Mouse (Mus musculus) gastrocnemius, postnatal 4 days (tissue): ENCODE measurements around the gene Mrpl46. TPM values are rescaled to one million over a fixed set of nuclear protein-coding genes. Genes with fewer than 3 reads are reported as not detected.

ENCODE experiments used
- DNase-seq, 2 experiments: peaks; one replicate each; pipeline ENCODE4 v3.0.0; 2021 to 2022; ENCODE audit warnings: low spot score in 2 of 2, mixed read lengths in 2 of 2
- total RNA-seq, 2 experiments: library from RNA; stranded (reverse); gene quantifications; 2 replicates each; pipeline ENCODE4 v1.2.3; 2021

Gene Mrpl46
- total RNA-seq, 2 experiments from 2014 or later = 35.7 to 35.9 TPM

DNA sequence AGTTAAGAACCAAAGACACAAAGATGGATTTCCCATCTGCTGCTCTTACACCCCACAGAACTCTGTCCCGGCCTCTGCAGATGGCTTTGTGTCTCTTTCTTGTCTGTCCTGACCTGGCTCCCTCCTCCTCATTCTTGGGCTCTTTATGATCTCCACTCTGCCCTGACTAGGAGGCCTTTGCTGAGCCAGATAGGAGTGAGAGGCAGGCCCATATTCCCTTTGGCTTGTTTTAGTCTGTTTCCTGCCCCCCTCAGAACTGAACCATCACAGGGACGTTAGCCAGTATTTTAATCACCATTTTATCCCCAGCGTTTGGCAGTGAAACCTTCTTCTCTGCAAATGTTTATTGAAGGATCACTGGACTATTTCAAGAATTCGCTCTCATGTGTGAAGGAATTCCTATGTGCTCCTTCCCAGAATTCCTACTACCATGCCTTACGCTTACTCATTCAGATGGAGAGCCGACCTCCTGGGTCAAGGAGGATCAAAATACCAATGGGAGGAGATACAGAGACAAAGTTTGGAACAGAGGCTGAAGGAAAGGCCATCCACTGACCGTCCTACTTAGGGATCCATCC is 14.2 kb downstream of the Mrpl46 start:
- no peak for DNase-seq

DNA sequence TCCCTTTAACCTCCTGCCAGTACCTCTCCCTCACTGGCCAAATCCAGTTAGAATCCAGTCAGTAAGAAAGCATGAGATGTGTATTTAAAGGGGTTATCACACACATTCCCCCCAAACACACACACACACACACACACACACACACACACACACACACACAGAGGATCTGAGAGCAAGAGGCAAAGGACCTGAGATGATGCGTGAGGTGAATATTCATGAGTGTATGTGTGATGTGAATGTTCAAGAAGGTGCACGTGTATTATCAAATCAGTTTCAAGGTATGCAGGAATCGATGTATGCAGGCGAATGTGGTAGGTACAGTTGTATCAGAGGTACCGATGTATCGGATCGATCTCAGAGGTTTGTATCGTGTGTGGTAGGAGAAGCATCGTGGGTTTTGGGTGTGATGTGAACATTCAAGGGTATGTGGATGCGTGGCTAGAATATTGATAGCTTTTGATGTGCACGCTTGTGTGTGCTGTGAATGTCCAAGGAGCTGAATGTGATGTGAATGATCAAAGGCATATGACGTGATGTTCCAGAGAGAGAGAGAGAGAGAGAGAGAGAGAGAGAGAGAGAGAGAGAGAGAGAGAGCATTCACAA is 15.3 kb downstream of the Mrpl46 start:
- DNase-seq = no peak

DNA sequence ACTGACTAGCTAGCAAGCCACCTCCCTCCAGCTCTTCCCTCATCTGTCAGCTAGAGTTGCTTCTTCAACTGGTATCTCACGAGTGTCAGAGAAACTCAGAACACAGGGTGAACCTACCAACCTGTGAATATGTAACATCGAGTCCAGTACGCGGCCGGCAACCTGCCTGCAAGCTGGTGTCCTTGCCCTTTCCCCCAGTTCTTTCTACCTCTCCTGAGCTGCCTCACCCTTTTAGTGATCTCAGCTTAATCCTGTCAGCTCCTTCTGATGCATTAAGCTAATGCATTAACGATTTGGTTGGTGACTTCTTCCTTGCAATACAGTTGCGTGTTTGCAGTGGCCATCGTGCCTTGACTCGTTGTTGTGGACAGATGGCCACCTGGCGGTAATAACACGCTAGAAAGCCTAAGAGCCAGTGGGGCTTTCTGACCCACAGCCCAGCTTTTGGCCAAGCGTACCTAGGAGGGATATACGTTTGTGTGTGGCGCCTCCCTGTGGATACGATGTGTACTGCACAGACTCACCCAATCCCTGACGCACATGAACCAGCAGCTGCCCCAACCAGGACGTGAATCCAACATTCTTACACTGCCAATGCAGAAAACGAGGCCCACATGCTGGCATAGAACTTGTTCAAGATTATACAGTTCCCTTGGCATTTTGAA is 17.2 kb downstream of the Mrpl46 start:
- DNase-seq = peak; percentile 36 to 66

DNA sequence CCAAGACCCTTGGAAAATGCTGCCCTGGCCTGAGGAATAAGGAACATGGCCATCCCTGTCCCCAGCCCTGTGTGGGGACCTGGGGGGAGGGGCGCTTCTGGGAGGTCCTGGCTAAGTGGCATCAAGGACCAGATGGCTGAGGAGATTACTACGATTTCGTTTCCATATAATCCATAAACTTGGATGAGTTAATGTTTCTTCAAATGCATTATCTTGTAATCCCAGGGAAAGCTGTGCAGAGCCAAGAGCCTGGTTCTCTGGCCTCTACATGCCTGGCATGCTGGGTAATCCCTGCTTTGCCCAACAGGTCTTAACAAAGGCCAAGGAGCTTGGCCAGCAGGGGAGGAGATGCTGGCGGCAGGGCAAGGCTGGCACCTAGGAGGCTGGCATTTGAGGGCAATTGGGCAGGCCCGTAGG is 18.1 kb downstream of the Mrpl46 start:
- no peak for DNase-seq

DNA sequence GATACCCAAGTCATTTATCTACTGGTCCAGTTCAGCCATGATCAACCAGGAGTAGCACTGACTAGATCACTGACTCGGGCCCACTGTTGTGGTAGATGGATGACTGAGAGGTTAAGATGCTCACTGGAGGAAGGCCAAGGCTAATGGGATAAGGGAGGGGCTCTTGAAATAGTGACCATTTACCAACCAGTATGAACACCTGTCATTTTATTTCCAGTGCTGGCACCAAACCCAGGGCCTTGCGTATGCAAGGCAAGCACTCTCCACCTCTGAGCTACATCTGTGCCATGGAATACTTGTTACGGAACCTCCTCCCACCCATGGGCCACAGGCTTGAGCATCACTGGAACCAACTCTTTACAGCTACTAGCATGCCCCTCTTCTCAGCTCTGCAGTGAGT is 19.5 kb downstream of the Mrpl46 start:
- no peak for DNase-seq

DNA sequence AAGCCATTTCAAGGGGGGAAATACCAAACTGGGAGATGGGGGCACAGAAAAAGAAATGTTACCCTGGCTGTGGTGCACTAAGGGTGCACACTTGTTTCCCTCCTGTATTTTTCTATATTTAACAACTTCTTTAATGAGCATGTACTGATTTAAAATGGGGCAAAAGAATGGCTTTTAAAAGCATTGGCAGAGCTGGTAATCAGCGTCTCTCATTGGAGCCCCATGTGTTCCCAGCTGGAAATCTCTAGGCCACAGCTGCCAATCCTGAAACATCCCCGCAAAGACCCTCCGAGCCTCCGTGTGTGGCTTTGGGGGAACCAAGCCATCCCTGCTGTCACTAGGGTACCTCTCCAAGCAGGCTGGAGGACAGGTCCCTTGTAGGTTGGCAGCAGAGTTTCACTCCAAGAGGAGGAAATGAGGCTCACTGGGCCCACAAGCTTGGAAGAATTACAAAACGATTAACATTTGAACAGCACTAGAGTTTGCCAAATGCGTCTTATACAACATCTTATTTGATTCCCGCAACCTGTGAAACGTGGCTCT is 28.8 kb downstream of the Mrpl46 start:
- no peak for DNase-seq

DNA sequence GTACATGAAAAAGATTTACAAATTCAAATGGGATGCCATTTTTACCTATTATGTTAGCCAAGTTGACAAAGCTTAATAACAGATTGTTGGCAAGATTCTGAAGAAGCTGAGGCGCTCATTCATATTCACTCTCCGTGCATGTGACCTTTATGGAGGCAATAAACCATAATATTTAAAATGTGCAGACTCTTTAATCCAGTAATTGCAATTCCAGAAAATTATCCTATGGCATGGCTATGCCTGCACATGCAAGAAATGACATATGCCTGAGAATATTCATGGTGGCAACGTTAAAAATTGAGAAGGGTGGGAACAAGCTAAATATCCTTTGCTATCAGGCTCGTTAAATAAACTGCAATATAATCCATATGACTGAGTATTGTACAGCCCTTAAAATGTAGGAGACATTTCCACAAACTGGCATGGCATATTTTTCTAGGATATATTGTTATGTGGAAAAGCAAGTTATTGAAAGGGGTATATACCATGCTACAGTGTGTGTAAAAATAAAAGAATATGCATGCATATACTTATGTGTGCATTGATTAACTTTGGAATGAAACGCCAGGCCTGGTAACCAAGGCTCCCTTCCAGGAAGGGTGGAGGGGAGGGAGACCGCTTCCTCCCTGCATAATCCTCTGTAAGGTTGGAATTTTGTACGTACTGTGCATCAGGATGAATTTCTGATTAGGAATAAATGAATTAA is 29.4 kb downstream of the Mrpl46 start:
- DNase-seq = no peak

DNA sequence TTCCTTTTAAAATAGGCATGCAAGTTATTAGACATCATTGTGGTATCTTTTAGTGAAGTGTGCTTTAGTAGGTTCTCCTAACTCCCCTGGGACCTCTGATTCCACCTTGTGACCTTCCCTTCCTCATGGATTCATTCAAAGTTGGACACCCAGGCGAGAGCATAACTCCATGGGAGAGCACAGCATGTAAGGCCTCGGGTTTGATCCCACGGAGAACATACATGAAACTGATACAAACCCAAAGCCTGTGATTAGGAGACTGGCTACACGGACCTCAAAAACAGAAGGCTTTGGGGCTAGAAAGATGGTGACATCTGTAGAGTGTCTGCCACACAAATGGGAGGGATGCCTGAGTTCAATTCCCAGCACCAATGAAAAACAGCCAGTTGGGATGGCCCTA is 30.4 kb downstream of the Mrpl46 start:
- DNase-seq = no peak

DNA sequence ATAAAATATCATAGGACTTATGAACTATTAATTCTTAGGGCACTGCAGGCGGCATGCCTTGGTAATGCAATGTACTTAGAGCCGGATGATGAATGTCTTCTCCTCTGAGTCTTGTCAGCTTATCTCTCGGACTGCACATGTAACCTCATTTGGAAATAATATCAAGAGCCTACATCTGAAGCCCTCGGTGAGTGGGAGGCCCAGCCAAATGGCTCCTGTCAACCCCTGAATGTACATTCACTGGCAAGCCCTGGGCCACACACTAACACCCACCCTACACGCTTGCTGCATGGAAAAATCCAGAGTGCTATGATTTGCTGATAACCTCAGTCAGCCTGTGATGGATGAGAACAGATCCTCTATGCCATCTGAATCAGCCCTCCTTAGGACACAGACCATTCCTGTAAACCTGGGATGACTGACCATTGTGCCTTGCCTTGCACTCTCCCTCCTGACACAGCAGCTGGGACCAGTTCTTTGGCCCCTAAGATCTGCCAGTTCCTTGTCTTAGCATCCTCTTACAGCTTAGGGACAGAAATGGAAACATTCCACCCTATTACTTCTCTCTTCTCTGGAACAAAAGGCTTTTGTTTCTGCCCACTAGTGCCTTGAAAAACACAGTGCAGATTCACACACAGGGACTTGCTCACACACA is 39.5 kb downstream of the Mrpl46 start:
- no peak for DNase-seq

DNA sequence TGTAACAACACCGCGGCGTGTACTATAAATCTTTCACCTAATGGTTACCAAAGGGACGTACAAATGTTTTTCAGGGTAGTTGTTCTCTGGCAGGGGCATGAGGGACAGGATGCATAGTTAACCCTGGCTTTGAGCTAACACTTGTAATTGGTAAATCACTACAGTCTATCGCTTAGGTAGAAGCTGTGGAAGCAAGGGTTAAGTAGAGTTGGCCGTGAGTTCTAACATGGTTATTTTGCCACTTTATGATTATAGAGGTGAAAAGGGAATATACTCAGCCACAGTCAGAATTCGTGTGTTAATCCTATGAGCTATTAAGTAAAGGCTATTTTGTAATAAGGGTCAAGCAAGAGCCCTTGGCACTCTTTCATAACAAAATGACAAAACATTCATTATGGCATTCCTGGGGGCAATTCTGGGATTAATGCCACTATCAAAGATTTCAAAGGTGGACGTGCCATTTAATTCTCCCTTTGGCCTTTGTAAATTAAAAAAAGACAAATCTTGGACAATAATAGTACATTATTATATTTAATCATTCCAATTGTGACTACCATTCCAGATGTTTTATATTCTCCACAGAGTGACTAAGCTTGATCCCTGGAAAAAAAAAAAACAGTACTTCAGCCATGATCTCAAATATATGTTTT is 43.9 kb downstream of the Mrpl46 start:
- DNase-seq = no peak

DNA sequence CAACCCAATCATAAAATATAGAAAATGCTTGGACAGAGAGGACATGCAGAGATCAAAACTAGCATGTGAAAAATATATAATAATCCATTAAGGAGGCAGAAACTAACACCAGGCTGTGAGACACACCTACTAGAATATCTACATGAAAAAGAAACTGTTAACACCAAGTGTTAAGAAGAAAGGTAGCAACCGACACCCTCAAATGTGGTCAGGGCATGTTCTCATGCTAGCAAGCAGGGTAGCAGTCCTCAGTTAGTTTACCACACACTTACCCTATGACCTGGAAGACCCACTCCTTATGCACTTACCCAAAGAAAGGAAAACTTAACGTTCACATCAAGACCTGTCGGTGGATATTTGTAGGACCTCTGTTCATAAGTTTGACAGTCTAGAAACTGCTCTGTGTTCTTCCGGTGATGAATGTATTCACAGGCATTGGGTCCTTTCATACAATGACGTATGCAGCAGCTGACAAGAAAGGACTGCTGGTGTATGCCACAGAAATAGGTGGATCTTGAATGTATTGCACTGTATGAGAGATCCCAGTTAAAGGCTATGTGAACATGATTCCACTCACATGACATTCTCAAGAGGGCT is 45.6 kb downstream of the Mrpl46 start, which contains the start of gene Ntrk3:
TSS of gene Ntrk3 (minus strand) at position 399 of the 597 bp plus-strand sequence.
- no peak for DNase-seq

DNA sequence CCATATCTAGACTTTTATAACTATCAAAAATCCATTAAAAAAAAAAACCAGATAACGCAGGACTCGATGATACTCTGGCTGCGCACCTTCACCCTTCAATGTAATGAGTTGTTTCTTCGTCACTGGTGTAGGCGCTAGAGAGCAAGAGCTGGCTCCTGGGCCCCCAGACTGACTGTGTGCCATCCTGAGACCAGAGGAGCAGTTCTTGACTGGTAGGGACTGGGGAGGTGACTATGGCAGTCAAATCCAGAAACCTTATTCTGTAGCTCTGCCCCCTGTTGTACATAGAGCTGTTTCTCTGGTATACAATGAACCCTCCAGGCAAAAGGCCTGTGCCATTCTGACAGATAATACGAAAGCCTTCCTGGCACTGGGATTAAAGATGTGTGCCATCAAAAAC is 46.1 kb downstream of the Mrpl46 start:
- DNase-seq = no peak

DNA sequence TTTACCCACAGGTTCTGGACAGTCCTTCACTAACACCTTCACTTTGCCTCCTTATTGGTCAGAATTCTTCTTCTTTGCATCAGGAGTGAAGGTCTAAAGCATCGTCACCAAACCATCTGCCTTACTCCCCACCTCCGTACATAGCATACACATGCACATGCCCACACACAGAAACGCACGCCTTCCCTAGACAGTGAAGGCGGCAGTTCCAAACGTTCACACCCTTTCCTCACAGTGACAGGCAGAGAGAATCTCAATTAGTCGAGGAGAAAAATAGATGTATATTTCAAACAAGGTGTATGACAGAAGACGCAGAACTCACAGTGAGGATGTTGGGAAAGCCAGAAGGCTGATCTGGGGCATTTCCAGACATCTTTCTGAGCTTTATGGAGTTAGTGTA is 51.9 kb downstream of the Mrpl46 start:
- DNase-seq = no peak

Other genes starting within 250 kb of the Mrpl46 start
- gene Ntrk3, start 45.5 kb downstream of the Mrpl46 start, total RNA-seq = 1 to 10 TPM; 6.0 to 7.6 TPM
- 10 to 100 TPM; 29.7 to 32.6 TPM for gene Mrps11, start 412 bp downstream of the Mrpl46 start, total RNA-seq
- gene Det1, start 63.7 kb upstream of the Mrpl46 start, total RNA-seq = 1 to 10 TPM; 9.0 TPM
- gene Aen, start 112.3 kb upstream of the Mrpl46 start, total RNA-seq = 10 to 100 TPM; 20.5 to 20.6 TPM
- gene Isg20, start 129.9 kb upstream of the Mrpl46 start, total RNA-seq = 1 to 10 TPM in 1 of 2 experiments, under 1 TPM in 1; 0.47 to 1.4 TPM